Mouse (Mus musculus): Measurements from ENCODE around the gene Ap1s3.

Ap1s3 gene

GRCm38 (mm10) chr1:79671543-79672337 is at the start of gene Ap1s3:
Gene Ap1s3, minus strand, starts transcription at chr1:79671972.
- peak; percentile 70 to 79 for DNase-seq

- no peak for DNase-seq
Measured at GRCm38 (mm10) chr1:79714152-79714923, 42.6 kb upstream of the Ap1s3 start.

GRCm38 (mm10) chr1:79713081-79713480 is 41.3 kb upstream of the Ap1s3 start:
- no peak for DNase-seq

GRCm38 (mm10) chr1:79711147-79712126 is 39.7 kb upstream of the Ap1s3 start:
- no peak for DNase-seq

DNA sequence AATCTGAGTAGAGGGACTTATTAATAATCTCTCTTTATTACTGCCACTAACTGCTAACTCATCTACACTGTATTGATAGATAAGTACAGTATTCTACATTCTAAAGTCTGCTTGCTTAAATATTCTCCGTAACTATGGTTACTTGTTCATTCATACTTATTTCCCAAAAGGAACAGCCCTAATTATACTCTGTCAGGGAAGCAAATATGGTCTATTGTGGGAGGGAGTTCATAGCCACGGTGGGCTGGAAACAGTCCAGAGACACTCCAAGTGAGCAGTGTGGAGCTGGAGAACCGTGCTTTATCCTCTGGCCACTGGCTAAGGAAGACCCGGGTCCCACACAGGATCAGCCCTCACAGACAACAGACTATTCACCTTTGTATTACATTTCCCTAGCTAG is 38.9 kb upstream of the Ap1s3 start:
- no peak for DNase-seq

DNA sequence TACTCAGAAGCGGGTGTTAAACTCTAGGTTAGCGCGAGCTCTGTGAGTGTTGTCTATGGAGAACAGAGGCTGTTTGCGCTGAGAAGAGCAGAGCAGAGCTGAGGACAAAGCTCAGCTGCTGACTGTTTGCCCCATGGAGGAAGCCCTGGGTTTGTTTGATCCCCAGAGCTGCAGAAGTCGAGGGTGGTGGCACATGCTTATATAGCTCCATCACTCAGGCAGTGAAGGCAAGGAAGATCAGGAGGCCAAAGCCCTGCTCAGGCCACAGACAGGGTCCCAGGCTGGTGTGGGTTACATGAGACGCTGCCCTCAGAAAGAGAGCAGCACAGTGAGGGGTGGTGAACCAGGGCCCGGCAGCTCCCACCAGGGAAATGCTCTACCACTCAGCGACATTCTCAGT is 38.4 kb upstream of the Ap1s3 start:
- no peak for DNase-seq

- no peak for DNase-seq
Measured at GRCm38 (mm10) chr1:79707383-79707782, 35.6 kb upstream of the Ap1s3 start.

- DNase-seq, result no peak
Measured at GRCm38 (mm10) chr1:79706707-79707106, 34.9 kb upstream of the Ap1s3 start.

GRCm38 (mm10) chr1:79704672-79705071 is 32.9 kb upstream of the Ap1s3 start:
- DNase-seq, result no peak

GRCm38 (mm10) chr1:79703520-79703919 is 31.7 kb upstream of the Ap1s3 start:
- DNase-seq, result no peak

DNA sequence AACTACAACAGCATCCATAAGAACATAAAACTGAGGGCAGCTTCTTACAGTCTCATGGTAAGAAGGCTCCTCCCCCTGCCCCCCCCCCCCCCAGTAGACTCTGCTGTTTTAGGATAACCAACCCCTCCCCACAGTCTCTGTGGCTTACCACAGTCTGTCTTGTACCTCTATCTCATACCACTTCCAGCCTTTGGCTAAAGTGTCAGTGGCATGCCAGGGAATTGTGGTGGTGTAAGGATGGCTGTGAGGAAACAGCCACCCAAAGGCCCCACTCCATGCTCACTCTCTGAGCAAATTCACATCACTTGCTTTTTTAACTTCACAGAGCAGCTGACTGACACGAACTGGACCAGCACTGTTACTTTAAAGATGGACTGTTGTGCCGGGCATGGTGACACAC is 26.7 kb upstream of the Ap1s3 start:
- no peak for DNase-seq

DNA sequence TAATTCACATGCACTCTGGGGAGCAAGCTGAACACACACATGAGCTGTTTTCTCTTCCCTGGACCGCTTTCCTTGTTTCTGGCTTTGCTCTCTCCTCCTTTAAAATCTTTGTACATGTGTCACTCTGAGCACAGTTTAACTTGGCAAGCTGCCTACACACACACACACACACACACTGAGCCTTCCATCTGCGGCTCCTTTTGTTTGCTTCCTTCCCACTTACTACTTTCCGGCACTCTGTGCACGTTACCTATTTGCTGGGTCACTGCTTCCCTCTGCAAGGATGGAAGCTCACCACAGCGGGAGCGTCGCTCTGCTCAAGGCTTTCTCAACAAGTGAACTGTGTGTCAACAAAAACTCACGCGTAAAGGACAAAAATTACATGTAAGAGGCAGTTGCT is 25.6 kb upstream of the Ap1s3 start:
- DNase-seq, result peak; percentile 28 to 40

DNA sequence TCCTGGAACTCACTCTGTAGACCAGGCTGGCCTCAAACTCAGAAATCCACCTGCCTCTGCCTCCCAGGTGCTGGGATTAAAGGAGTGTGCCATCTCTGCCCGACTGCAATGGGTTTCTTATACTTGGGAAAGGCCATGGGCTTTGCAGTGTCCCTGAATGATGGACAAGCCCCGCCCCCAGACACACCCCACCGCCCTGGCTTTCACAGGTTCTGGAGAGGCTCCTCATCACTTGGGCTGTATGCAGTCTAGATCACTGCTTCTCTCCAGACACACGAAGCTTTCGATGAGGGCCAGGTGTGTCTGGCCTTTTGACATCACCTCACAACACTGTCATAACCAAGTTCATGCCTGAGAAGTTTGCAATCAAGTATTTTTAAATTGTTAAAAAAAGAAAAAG is 25.2 kb upstream of the Ap1s3 start:
- no peak for DNase-seq

GRCm38 (mm10) chr1:79692482-79692881 is 20.7 kb upstream of the Ap1s3 start:
- no peak for DNase-seq

GRCm38 (mm10) chr1:79687254-79687653 is 15.5 kb upstream of the Ap1s3 start:
- DNase-seq, result no peak

- DNase-seq, result no peak
Measured at GRCm38 (mm10) chr1:79684027-79684426, 12.3 kb upstream of the Ap1s3 start.

GRCm38 (mm10) chr1:79682936-79683335 is 11.2 kb upstream of the Ap1s3 start:
- DNase-seq, result no peak

GRCm38 (mm10) chr1:79680777-79681176 is 9.0 kb upstream of the Ap1s3 start:
- DNase-seq, result no peak

- no peak for DNase-seq
Measured at GRCm38 (mm10) chr1:79678117-79678684, 6.4 kb upstream of the Ap1s3 start.

DNA sequence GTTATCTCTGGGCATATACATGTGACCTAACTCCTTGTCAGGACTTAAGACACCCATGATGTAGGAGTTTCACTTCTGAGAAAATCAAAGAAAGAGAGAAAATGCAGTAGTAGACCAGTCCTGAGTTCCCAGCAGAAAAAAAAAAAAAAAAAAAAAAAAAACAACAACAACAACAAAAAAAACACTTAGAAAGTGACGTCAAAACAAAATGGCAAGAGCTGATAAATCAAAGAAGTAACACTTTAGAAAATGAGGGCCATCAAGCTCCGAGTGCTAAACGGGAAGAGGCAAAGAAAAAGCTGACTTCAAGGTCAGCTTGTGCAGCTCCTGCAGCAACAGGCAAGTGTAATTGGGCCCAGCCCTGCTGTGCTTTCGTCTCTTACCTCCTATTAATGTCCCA is 3.9 kb upstream of the Ap1s3 start:
- DNase-seq, result no peak

DNA sequence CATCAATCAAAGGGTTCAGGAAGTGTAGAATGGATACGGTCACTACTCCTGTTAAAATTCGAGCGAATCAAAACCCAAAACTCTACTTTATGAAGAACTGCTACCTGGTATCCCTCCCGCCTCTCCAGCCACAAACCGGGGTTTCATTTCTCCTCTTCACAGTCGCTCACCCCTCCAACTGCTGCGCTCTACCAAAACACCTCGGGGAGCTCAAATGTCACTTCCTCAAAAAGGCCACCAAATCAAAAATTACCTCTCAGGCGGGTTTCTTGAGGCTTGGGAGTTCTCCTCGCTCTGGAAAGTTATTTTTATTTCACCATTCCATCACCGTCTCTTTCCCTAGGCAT is 603 bp downstream of the Ap1s3 start:
- no peak for DNase-seq

GRCm38 (mm10) chr1:79669419-79669974 is 2.3 kb downstream of the Ap1s3 start:
- DNase-seq, result no peak
